Mouse (Mus musculus): ENCODE results near the gene Cdk5r2.

DNA sequence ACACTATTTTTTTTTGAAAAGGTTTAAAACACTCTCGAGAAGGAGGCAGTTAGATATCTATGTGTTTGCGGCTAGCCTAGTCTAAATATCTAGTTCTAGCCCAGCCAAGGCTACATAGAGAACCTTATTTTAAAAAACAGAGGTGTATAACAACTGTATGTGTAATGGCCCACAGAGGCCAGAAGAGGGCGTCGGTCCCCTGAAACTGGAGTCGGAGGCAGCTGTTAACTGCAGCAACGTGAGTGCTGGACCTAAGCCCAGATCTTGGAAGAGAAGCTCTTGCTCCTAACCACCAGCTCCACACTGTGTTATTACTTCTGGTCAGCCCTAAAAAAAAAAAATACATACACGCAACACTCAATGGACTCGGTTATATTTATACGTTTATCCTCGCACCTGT is 45.7 kb upstream of the Cdk5r2 start:
- TF ChIP-seq EP300 (IDR thresholded peaks at IDR 0.05; ENCODE audit: insufficient read depth, low read depth, low read length) (no peak), POLR2A (IDR thresholded peaks at IDR 0.05; ENCODE audit: insufficient read depth, low read depth, low read length) (no peak)

Data from heart, adult 2 months (tissue).